Mouse (Mus musculus) CH12F3 (cell line): ENCODE data around the gene Gkn3.

Experiments
- in situ Hi-C: fragments of 300-500 bp; cut with MboI; formaldehyde crosslinking; loops from 2 replicates; pipeline ENCODE4 v1.14.3; 2020; ENCODE audit warnings: low sequenced_read_pairs

Gkn3 gene

DNA sequence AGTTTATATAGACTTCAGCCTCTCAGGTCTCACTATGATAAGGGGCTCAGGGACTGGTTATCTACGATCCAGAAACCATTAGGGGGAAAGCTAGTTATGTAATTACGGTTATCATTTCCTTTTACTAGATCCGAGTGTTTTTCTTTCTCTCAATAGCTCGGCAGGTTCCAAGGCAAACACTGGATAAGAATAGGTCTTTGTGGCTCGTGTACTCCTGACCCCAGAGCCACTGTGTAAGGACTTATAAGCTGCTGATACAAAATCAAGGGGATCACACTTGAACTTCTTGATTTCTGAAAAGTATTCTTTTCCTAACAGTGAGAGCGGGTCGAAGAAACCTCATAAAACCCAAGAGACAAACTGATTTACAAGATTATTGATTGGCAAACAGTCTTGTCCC, at the start of gene Gkn3:
TSS of gene Gkn3 (minus strand) at position 59 of the 400 bp plus-strand sequence.
- in situ Hi-C loops = no loop called here

DNA sequence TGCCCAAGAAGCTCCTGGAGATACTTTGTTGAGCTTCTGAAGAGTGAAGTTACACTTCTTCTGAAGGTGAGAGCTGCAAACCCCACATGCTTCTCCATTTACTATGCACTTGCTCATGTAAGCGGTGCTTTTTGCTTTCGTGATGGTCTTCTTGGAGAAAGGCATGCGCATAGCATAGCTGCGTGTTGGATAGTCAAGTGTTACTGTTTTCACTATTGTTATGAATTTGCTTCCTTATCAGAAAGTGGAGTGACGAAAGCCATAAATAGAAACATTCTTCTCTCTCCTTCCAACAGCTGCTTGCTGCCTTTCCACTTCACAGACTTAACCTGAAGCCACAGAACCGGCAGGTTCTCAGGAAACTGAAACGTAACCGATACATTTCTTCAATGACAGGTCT, 48.0 kb upstream of the Gkn3 start:
- in situ Hi-C loops = no loop called here

DNA sequence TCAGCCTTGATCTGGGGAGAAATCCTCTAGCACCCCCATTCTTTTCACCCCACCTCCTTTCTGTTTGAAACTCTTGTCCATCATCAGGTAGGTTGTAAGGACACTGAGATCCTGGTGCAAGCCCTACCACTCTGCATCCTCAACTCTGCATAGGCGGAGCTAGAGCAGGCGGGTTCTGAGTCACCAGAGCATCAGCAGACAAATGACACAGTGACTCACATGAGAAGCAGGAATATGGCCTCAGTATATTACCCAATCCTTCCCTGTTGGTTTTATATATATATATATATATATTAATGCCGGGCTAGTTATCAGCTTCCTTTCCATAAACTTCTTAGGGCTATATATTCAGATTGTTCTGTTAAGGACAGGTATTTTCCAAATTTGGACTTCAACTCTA, 47.1 kb upstream of the Gkn3 start:
- in situ Hi-C loops = no loop called here

DNA sequence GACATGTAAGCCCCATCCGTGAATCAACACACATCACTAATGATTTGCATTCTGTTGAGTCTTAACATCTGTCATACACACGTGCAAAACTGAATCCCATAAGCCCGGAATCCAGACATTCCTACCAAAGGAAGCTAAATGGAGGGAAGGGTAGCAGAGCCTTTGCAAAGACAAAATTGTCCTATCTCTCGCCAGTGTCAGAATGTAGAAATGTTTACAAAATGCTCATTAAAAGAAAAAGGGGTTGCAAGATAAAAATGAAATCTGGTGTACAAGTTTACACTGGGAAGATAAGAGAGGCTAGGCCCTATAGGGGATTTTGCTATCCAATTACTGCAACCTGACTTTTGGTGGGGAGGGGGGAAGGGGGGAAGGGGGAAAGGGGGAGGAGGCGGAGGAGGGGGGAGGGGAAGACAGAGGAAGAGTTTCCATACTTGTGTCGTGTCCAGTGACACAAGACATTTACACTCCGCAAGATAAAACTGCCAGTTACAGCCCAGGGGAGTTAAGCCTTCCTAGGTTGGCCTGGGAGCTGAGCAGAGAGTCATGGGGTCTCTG, 39.8 kb upstream of the Gkn3 start, which contains the start of gene Bmp10:
TSS of gene Bmp10 (plus strand) at position 508 of the 558 bp plus-strand sequence.
- in situ Hi-C loops = no loop called here

DNA sequence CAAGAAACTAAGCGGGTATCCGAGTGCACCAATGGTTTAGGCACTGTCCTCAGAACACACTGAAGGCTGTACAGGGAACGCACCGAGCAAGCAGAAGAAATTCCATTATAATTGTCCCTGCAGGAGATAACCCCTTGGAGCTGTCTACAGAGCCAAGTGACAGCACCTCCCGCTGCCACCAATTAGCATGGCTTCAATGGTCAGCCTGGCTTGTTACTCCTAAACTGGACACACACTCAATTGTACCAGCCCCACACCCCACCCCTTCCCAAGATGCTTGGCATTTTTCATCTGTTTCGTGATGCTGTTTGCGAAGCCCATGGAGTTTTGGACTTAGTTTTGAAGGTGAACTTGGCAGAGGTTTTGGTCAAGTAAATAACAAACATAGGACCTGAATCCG, 38.9 kb upstream of the Gkn3 start:
- in situ Hi-C loops = no loop called here

DNA sequence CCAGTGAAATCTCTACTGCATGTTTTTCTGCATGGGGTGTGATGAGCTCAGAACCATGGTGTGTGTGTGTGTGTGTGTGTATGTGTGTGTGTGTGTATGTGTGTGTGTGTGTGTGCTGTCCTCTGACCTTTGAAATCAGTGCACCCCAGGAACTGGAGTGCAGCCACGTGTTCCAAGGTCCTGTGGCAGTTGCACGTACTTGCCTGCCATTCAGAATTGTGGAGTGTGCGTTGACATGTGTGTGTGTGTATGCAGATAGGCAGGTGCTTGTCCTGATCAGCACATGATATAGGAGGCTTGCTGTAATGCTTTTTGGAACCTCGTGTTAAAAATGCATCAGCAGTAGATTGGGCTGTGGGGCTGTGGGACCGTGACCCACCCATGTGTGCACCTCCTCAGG, 38.2 kb upstream of the Gkn3 start:
- in situ Hi-C loops = no loop called here

DNA sequence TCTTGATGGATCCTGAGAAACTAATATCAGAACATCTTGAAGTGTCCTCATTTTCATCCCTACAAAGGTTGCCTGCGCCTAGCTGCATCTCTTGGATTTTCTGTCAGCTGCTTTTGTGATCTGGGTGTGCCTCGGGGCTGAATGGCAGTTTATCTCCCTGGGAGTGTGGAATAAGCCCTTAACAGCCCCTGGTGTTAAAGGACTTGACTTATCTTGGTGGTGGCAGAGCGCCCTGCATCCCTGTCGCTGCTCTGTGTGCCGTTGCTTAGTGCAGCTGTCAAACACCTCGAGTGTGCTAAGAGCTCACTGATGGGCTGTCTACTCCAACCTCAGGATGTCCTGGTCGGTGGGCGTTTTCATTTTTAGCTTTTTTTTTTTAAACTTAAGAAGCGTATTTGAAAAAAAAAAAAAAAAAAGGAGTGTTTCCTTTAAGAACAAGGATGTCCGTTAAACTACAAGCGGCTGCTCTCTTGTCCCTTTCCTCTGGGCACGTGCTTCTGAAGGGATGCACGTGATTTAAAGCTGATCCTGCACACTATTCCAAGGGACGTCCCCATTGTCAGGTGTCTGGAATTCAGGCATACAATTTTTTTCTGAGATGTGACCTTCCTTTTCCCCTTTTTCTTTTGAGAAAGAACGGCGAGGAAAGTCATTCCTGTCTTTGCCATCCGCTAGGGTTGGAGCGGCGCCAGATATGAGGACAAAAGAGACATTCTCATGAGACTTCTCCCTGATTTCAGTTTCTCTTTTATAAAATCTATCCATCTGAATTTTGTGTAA, 35.5 kb upstream of the Gkn3 start:
- in situ Hi-C loops = no loop called here

DNA sequence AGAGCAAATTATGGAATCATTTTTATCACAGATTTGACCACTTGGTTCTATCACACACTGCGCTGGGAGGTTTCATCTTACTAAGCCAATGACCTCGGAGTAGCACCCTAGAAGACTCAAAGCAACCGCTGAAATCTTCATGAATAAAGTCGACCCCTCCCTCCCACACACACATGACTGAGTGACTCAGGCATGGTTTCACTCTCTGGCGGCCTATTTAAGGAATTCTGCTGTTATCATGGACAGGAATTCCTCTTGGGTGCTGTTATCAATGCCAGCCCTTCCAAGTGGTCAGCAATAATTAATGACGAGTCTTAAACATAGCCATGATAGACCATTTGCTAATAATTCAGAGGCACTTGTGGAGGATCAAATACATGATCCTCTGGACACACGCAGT, 33.6 kb upstream of the Gkn3 start:
- in situ Hi-C loops = no loop called here

DNA sequence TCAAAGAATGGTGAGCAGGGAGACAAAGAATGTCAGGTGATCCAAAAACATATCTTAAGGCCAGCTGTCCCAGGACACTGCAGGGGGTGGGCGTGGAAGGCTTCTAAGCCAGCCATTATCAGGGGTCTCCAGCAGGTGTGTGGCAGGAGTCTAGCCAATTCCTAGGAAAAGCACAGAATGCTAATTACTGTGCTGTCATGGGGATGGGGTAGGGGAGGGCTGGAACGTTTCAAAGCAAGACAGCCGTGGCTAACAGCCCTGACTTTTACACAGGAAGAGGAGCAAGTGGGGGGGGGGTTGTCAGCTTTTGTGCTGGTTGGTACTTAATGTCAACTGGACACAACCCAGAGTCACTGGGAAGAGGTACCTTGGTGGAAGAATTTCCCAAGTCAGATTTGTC, 23.3 kb upstream of the Gkn3 start:
- in situ Hi-C loops = no loop called here

DNA sequence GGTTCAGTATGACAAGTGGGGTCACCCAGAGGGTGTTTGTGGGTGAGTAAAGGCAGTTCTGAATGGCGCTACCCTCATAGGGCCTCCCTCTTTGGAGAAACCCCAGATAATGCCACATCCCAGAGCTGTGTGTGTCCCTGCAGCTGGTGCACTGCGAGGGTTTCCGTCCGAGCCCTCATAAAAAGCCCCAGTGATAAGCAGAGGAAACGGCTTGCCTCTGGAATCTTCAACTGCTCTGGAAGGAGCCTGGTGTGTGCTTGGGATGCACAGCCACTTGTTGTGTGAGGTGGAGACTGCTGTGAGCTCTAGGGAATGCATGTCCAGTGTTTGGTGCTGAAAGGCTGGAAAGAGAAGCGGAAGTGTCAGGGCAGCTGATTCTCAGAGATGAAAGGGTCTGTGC, 12.7 kb upstream of the Gkn3 start:
- in situ Hi-C loops = no loop called here

DNA sequence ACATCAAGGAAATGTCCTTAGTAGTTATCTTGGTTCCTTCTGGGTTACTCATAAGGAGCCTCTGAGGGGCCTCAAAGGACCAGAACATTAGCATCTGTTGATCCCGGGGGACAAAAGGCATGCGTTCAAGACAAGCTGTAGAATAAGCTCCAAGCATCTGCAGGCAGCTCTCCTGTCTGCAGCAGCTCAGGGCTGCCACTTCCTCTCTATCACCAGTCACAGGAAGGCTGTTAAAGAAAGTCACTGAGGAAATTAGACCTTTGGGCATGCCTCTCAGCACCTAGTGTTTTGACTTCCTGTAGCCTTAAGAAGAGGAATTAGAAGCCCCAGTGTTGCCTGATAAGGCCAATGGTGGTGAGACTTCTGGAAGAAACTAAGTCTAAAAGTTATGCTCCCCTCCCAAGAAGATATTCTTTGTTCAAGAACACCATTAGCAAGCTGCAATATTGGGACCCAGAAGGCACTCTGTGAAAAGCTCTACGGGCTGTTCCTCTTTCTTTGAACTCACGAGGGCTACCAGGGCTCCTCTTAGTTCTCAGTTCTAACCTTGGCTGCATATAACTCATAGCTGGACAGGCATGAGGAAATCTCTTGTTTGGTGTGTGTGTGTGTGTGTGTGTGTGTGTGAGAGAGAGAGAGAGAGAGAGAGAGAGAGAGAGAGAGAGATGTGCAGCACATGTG, 11.3 kb upstream of the Gkn3 start:
- in situ Hi-C loops = no loop called here

DNA sequence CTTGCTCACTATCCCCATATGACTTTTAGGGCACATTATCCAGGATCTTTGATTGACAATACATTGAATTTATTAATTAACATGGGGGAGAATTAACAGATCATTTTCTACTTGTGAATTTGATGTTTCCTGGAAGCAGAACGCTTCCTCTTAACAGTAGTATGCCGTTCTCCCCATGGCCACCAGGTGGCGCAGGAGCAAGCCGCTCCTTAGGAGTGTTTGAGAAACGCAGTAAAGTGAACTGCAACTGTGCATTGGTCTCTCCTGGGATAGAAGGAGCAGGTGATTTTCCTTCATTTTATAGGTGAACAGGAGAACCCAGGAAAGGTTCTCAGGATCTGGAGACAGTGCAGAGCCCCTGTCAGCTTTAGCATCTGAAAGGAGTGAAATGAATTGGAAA, 10.4 kb upstream of the Gkn3 start:
- in situ Hi-C loops = no loop called here

DNA sequence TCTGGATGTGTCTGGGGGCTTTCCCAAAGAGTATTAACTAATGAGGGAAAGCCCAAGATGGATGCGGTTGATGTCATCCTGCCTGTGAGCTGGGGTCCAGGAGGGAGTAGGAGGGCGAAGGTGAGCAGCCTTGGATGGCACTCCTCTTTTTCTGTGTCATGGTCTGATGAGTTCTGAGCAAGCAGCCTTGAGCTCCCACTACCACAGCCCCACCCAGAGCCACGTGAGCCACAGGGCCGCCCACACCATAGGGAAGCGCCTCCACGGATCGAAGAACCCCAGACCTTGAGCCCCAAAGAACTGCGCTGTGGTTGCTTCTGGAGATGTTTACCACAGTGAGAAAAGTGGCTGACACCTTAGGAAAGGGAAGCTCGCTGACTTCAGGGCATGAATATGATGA, 6.0 kb upstream of the Gkn3 start:
- in situ Hi-C loops = no loop called here

DNA sequence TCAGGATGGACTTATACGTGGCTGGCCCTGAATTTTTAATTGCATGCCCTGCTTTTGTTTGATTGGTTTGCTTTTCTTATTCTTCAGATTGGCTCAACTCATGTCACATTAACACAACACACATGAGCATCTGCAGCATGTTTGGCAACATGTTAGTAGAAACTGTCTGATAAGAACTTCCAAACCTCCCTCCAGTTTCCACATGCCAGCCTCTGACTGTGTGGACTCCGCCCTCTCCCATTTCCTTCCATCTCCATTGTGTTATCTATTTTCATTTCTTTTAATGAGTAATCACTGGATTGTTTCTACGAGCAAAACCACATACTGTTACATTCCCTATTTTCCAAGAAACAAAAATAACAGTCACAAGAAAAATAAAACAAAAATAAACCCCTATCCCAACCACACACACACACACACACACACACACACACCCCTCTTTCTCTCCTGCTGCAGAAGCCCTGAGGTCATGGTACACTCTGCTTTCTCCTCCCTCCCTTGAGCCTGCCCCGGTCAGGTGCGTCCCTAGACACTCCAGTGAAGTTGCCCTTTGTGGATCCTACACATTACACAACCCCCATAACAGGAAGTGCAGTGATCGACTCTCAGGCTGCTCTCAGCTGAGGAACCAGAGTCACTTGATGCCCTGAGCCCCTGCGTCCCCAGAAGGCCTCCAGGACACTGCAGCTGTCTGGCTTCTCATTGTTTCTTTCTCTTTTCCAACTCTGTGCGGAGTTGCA, 4.9 kb upstream of the Gkn3 start:
- in situ Hi-C loops = no loop called here

DNA sequence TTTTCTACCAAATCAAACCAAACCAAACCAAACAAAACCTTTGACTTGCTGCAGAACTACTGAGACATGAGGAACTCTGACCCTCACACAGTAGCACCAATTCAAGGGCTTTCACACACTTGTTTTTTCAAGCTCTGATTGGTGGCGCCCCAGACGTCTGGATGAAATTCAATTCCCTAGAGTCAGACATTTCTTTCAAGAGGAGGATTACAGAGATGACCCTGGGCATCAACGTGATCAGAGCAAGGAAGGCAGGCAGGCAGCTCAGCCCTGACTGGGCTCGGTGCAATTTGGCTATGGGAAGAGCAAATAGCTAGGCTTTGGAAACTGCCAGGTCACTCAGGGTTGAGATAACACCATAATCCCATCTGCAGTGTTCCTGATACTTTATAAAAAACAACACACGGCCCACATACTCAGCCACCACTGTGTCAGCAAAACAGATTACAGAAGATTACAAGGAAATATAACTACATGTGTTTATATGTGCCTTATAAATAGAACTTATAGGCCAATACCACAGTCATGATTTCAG, 787 bp upstream of the Gkn3 start:
- in situ Hi-C loops = no loop called here

DNA sequence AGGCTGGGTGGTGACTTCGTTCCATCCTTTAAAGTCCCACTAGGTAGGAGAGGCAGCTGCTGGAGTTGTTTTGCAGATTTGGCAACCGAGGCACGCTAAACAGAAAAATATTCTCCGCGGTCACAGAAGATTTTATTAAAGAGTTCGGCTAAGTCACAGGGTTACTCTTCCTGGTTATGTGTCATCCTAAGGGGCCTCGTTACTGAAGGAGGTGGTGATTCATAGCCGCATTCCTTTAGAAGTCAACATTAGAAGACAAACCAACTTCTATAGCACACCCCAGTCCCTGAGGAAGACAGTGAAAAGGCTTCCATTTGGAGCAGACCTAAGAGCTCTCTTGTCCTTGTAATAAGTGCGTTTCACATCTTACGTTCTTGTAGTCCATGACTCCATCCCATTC, 2.1 kb downstream of the Gkn3 start:
- in situ Hi-C loops = no loop called here

DNA sequence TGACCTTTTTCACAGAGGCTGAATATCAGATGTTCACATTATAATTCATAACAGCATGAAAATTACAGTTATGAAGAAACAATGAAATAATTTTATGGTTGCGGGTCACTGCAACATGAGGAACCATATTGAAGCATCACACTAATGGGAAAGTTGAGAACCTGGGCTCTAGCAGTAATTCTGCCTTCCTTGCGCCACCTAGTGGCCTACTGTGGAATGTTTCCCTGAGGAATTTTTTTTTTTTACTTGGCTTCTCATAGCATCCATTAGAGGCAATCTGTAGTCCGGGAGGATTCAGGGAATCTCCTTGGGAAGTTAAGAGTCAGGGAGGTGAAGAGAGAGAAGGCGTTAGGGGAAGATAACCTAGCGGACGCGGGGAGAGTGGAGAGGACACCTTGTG, 2.5 kb downstream of the Gkn3 start:
- in situ Hi-C loops = no loop called here

DNA sequence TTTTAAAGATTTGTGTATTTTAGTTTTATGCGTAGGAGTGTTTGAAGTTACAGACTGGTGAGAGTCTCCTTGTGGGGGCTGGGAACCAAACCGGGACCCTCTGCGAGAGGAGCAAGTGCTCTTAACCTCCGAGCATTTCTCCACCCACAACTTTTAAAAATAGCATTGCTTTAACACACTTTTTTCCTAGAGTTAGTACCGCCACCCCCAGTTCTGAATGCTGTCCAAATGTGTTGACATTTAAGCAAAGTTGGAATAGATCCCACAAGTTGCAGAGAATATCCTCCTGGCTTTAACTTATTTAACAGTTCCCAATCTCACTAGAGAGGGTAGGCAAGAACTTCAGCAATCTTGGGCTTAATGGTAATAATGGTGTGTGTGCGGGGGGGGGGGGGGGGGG, 4.0 kb downstream of the Gkn3 start:
- in situ Hi-C loops = no loop called here

DNA sequence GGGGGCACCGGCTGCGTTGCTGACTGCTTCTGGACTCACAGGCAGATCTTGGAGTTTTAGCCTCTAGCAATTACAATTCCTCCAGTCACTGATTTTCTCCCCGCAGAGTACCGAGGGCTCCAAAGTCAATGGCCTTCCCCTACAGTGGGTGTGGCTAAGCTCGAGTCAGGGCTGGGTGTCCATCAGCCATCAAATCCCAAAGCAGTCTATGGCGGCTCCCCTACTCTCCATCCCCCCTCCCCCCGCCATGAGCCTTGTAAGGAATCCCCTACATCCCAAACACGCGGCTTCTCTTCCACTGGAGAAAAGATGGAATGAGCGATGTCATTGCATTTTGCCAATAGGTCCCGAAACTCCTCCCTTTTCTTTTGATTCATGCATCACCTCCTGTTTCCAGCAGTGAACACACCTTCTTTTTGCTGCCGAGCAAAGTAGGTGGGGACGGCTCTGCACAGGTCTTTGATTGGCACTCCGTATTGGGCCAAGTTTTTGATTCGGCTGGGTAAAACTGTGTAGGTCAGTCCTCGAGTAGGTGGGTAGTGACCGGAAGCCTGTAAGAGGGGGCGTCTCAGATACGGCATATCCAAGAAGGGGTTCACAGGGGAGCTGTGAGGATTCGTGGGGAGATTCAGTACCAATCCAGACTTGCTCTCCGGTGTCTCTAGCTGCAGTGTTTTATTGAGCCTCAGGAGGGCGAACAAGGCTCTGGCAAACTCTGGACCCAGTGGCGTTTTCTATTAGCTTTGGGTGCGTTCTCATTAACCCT, 4.6 kb downstream of the Gkn3 start:
- in situ Hi-C loops = no loop called here

DNA sequence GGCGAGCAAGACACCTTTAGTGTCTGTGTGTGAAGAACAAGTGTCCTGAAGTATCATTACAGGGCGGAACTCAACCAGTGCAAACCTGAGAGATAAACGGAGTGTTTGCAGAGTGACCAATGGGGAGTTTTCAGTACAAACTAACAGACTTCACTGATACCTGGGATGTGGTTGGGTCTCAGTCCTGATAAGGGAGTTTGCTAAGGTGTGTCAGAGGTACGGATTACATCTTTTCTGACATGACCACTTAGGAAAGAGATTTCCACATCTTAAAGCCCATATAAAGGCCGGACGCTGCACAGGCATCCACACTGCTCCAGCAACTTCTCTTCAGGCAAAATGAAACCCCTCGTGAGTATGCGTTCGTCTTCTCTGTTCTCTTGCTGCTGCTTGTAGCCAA, 15.7 kb downstream of the Gkn3 start, which contains the start of gene Gkn2:
TSS of gene Gkn2 (plus strand) at position 301 of the 400 bp plus-strand sequence.
- in situ Hi-C loops = no loop called here
